Mouse (Mus musculus) liver, embryonic 16.5 days (tissue): Measurements from ENCODE around the gene Ntn1. TPM values are rescaled to one million over a fixed set of nuclear protein-coding genes. Genes with fewer than 3 reads are reported as not detected.

ENCODE experiments used
- ATAC-seq: fragments of 200-750 bp; cut with Nextera tagmentation; 2 replicates; pipeline ENCODE4 v1.8.0; 2017; ENCODE audit warnings: low read depth, mild to moderate bottlenecking, moderate number of reproducible peaks, moderate library complexity
- H3K27ac ChIP-seq: fragments of 300-500 bp; sonication (generic); 2 replicates; pipeline ENCODE4 v1.5.1; 2014; ENCODE audit warnings: mild to moderate bottlenecking, low read length
- H3K27me3 ChIP-seq: fragments of 300-500 bp; sonication (generic); 2 replicates; pipeline ENCODE4 v1.6.1; 2014; ENCODE audit warnings: low read depth, low read length, mixed read lengths; ENCODE audit not compliant: control insufficient read depth, insufficient read depth
- H3K36me3 ChIP-seq: fragments of 300-500 bp; sonication (generic); 2 replicates; pipeline ENCODE4 v1.6.1; 2014; ENCODE audit warnings: mild to moderate bottlenecking; ENCODE audit not compliant: control insufficient read depth, insufficient read depth
- H3K4me1 ChIP-seq: fragments of 300-500 bp; sonication (generic); 2 replicates; pipeline ENCODE4 v1.6.1; 2014; ENCODE audit warnings: low read depth, low read length, mixed read lengths; ENCODE audit not compliant: control insufficient read depth
- H3K4me2 ChIP-seq: fragments of 300-500 bp; sonication (generic); 2 replicates; pipeline ENCODE4 v1.6.1; 2014; ENCODE audit warnings: low read depth, low read length, mixed read lengths
- H3K4me3 ChIP-seq: fragments of 300-500 bp; sonication (generic); 2 replicates; pipeline ENCODE4 v1.5.1; 2014; ENCODE audit warnings: low read depth, mild to moderate bottlenecking, low read length
- H3K9ac ChIP-seq: fragments of 300-500 bp; sonication (generic); 2 replicates; pipeline ENCODE4 v1.6.1; 2014; ENCODE audit warnings: low read depth, low read length
- H3K9me3 ChIP-seq: fragments of 300-500 bp; sonication (generic); replicated peaks from 2 replicates; pipeline ENCODE4 v1.6.1; 2016; ENCODE audit warnings: low read length; ENCODE audit not compliant: control insufficient read depth
- WGBS: fragments of 180-500 bp; shearing (Covaris S2); extraction: QIAGEN DNeasy Blood & Tissue Kit; methylation state at CpG from one replicate; pipeline ENCODE4 v1.1.7; 2014; ENCODE audit not compliant: insufficient replicate concordance; 5-methylcytosine and 5-hydroxymethylcytosine counted together
- polyA plus RNA-seq: library from polyadenylated mRNA; unstranded; fragments of >200 nt; fragmentation: Nextera tagmentation; extraction: Ambion mirVana; gene quantifications from 2 replicates; pipeline ENCODE4 v1.2.1, GENCODE M21; 2015

Ntn1 gene
- polyA plus RNA-seq, 1 experiment from 2014 or later, result 0.28 TPM

GRCm38 (mm10) chr11:68352236-68352635, 48.4 kb downstream of the Ntn1 start:
- Histone ChIP-seq H3K4me1 (no peaks in the 10 kb centered on the region), H3K9ac (no peak overlapping the region), H3K27ac (no peak overlapping the region), H3K4me2 (no peak overlapping the region), H3K27me3 (no peaks in the 10 kb centered on the region), H3K36me3 (no peaks in the 10 kb centered on the region), H3K4me3 (no peak overlapping the region), H3K9me3 (no peaks in the 10 kb centered on the region)
- WGBS, result 41% methylated on average over 6 of the region's 6 CpGs
- no peak for ATAC-seq

GRCm38 (mm10) chr11:68348851-68349250, 51.8 kb downstream of the Ntn1 start:
- Histone ChIP-seq H3K36me3 (no peaks in the 10 kb centered on the region), H3K27me3 (no peaks in the 10 kb centered on the region), H3K4me2 (no peak overlapping the region), H3K4me3 (no peak overlapping the region), H3K4me1 (no peaks in the 10 kb centered on the region), H3K9me3 (no peaks in the 10 kb centered on the region), H3K9ac (no peak overlapping the region), H3K27ac (no peak overlapping the region)
- 68% methylated on average over 12 of the region's 12 CpGs for WGBS
- ATAC-seq, result no peak

- Histone ChIP-seq H3K4me1 (no peaks in the 10 kb centered on the region), H3K9ac (no peak overlapping the region), H3K9me3 (no peaks in the 10 kb centered on the region), H3K36me3 (no peaks in the 10 kb centered on the region), H3K27me3 (no peaks in the 10 kb centered on the region), H3K4me3 (no peak overlapping the region), H3K27ac (no peak overlapping the region), H3K4me2 (no peak overlapping the region)
- ATAC-seq, result no peak
- WGBS, result 39% methylated on average over 6 of the region's 6 CpGs
These were observed 52.5 kb downstream of the Ntn1 start for GRCm38 (mm10) chr11:68348083-68348482.

GRCm38 (mm10) chr11:68347508-68347907, 53.1 kb downstream of the Ntn1 start:
- ATAC-seq, result no peak
- Histone ChIP-seq H3K4me2 (no peak overlapping the region), H3K36me3 (no peaks in the 10 kb centered on the region), H3K4me3 (no peak overlapping the region), H3K4me1 (no peaks in the 10 kb centered on the region), H3K27ac (no peak overlapping the region), H3K9me3 (no peaks in the 10 kb centered on the region), H3K27me3 (no peaks in the 10 kb centered on the region), H3K9ac (no peak overlapping the region)
- 50% methylated on average over 5 of the region's 5 CpGs for WGBS

GRCm38 (mm10) chr11:68346099-68346498, 54.5 kb downstream of the Ntn1 start:
- H3K4me1 ChIP-seq, result no peaks in the 10 kb centered on the region
- H3K36me3 ChIP-seq, result no peaks in the 10 kb centered on the region
- no peaks in the 10 kb centered on the region for H3K27me3 ChIP-seq
- no peak for ATAC-seq
- H3K27ac ChIP-seq, result no peak overlapping the region
- H3K9ac ChIP-seq, result no peak overlapping the region
- no peaks in the 10 kb centered on the region for H3K9me3 ChIP-seq
- 78% methylated on average over 5 of the region's 5 CpGs for WGBS
- no peak overlapping the region for H3K4me2 ChIP-seq
- H3K4me3 ChIP-seq, result no peak overlapping the region

- Histone ChIP-seq H3K36me3 (no peaks in the 10 kb centered on the region), H3K27me3 (no peaks in the 10 kb centered on the region), H3K9ac (no peak overlapping the region), H3K4me1 (no peaks in the 10 kb centered on the region), H3K4me2 (no peak overlapping the region), H3K4me3 (no peak overlapping the region), H3K27ac (no peak overlapping the region), H3K9me3 (no peaks in the 10 kb centered on the region)
- no peak for ATAC-seq
- whole genome bisulfite sequencing, result 42% methylated on average over 9 of the region's 9 CpGs
These were observed 56.4 kb downstream of the Ntn1 start for GRCm38 (mm10) chr11:68344221-68344620.

GRCm38 (mm10) chr11:68342761-68343160, 57.9 kb downstream of the Ntn1 start:
- Histone ChIP-seq H3K36me3 (no peaks in the 10 kb centered on the region), H3K4me3 (no peak overlapping the region), H3K4me1 (no peaks in the 10 kb centered on the region), H3K4me2 (no peak overlapping the region), H3K9ac (no peak overlapping the region), H3K27ac (no peak overlapping the region), H3K27me3 (no peaks in the 10 kb centered on the region), H3K9me3 (no peaks in the 10 kb centered on the region)
- 68% methylated on average over 5 of the region's 5 CpGs for WGBS
- ATAC-seq, result no peak

- Histone ChIP-seq H3K27me3 (no peaks in the 10 kb centered on the region), H3K9me3 (no peaks in the 10 kb centered on the region), H3K4me3 (no peak overlapping the region), H3K4me1 (no peaks in the 10 kb centered on the region), H3K36me3 (no peaks in the 10 kb centered on the region), H3K4me2 (no peak overlapping the region), H3K27ac (no peak overlapping the region), H3K9ac (no peak overlapping the region)
- no peak for ATAC-seq
- WGBS, result 58% methylated on average over 5 of the region's 5 CpGs
These were observed 58.6 kb downstream of the Ntn1 start for GRCm38 (mm10) chr11:68342003-68342400.

GRCm38 (mm10) chr11:68341111-68342002, 59.3 kb downstream of the Ntn1 start:
- Histone ChIP-seq H3K9ac (no peak overlapping the region), H3K9me3 (no peaks in the 10 kb centered on the region), H3K4me3 (no peak overlapping the region), H3K4me2 (no peak overlapping the region), H3K27ac (no peak overlapping the region), H3K36me3 (no peaks in the 10 kb centered on the region), H3K27me3 (no peaks in the 10 kb centered on the region), H3K4me1 (no peaks in the 10 kb centered on the region)
- no peak for ATAC-seq
- WGBS, result 62% methylated on average over 13 of the region's 13 CpGs
